Mouse (Mus musculus) forebrain, embryonic 11.5 days (tissue): ENCODE results near the gene Rpl18. TPM values are rescaled to one million over a fixed set of nuclear protein-coding genes. Genes with fewer than 3 reads are reported as not detected.
A peak's percentile ranks its signal among the peaks of the same experiment; 100 is the strongest.

ENCODE experiments used
- ATAC-seq: fragments of 200-750 bp; cut with Nextera tagmentation; replicated peaks from 2 replicates; pipeline ENCODE4 v1.8.0; 2017; ENCODE audit warnings: moderate TSS enrichment; ENCODE audit not compliant: low FRiP score
- DNase-seq: peaks from one replicate; pipeline ENCODE4 v3.0.0-alpha.2; 2017; ENCODE audit warnings: low spot score
- H3K27ac ChIP-seq: fragments of 300-500 bp; sonication (generic); 2 replicates; pipeline ENCODE4 v1.5.1; 2014; ENCODE audit warnings: low read depth, low read length
- H3K27me3 ChIP-seq: fragments of 300-500 bp; sonication (generic); 2 replicates; pipeline ENCODE4 v1.6.1; 2014; ENCODE audit warnings: mild to moderate bottlenecking, low read length, mixed read lengths; ENCODE audit not compliant: control insufficient read depth, insufficient read depth
- H3K36me3 ChIP-seq: fragments of 300-500 bp; sonication (generic); 2 replicates; pipeline ENCODE4 v1.6.1; 2014; ENCODE audit warnings: mild to moderate bottlenecking, low read length, moderate library complexity, mixed read lengths; ENCODE audit not compliant: control insufficient read depth, insufficient read depth
- H3K4me1 ChIP-seq: fragments of 300-500 bp; sonication (generic); replicated peaks from 2 replicates; pipeline ENCODE4 v1.6.1; 2014; ENCODE audit warnings: low read length, mixed read lengths; ENCODE audit not compliant: control insufficient read depth, insufficient read depth
- H3K4me2 ChIP-seq: fragments of 300-500 bp; sonication (generic); 2 replicates; pipeline ENCODE4 v1.6.1; 2014; ENCODE audit warnings: low read depth, mild to moderate bottlenecking, low read length, moderate library complexity, mixed read lengths; ENCODE audit not compliant: severe bottlenecking
- H3K4me3 ChIP-seq: fragments of 300-500 bp; sonication (generic); 2 replicates; pipeline ENCODE4 v1.5.1; 2014; ENCODE audit warnings: low read depth, low read length
- H3K9ac ChIP-seq: fragments of 300-500 bp; sonication (generic); 2 replicates; pipeline ENCODE4 v1.6.1; 2014; ENCODE audit warnings: low read length
- H3K9me3 ChIP-seq: fragments of 300-500 bp; sonication (generic); 2 replicates; pipeline ENCODE4 v1.6.1; 2016; ENCODE audit warnings: low read length, mixed read lengths; ENCODE audit not compliant: control insufficient read depth
- WGBS: fragments of 180-500 bp; shearing (Covaris S2); extraction: QIAGEN DNeasy Blood & Tissue Kit; methylation state at CpG from one replicate; pipeline ENCODE4 v1.1.7; 2014; 5-methylcytosine and 5-hydroxymethylcytosine counted together
- polyA plus RNA-seq: library from polyadenylated mRNA; unstranded; fragments of >200 nt; fragmentation: Nextera tagmentation; extraction: Ambion mirVana; gene quantifications from 2 replicates; pipeline ENCODE4 v1.2.1, GENCODE M21; 2014

Gene Rpl18
- polyA plus RNA-seq, 1 experiment from 2014 or later = 936 TPM

GRCm38 (mm10) chr7:45709036-45709435, 6.2 kb upstream of the Rpl18 start:
- H3K36me3 ChIP-seq = peaks cover 18% of the 10 kb centered on the region; the same call in 1 of the 2 replicates
- no peaks in the 10 kb centered on the region for H3K27me3 ChIP-seq
- no peak for DNase-seq
- WGBS = 49% methylated on average over 6 of the region's 6 CpGs
- no peak overlapping the region for H3K4me3 ChIP-seq
- H3K9ac ChIP-seq = no peak overlapping the region
- no peak overlapping the region for H3K27ac ChIP-seq
- H3K4me2 ChIP-seq = no peak overlapping the region
- H3K9me3 ChIP-seq = no peaks in the 10 kb centered on the region
- ATAC-seq = no peak
- H3K4me1 ChIP-seq = peaks cover 24% of the 10 kb centered on the region

- no peak overlapping the region for H3K9ac ChIP-seq
- WGBS = 73% methylated on average over 14 of the region's 14 CpGs
- no peaks in the 10 kb centered on the region for H3K9me3 ChIP-seq
- H3K4me2 ChIP-seq = no peak overlapping the region
- no peak overlapping the region for H3K4me3 ChIP-seq
- ATAC-seq (no peak), DNase-seq (no peak)
- peaks cover 18% of the 10 kb centered on the region; the same call in 1 of the 2 replicates for H3K36me3 ChIP-seq
- no peaks in the 10 kb centered on the region for H3K27me3 ChIP-seq
- H3K4me1 ChIP-seq = peaks cover 28% of the 10 kb centered on the region
- H3K27ac ChIP-seq = no peak overlapping the region
Measured at GRCm38 (mm10) chr7:45709677-45710355, 5.4 kb upstream of the Rpl18 start.

GRCm38 (mm10) chr7:45710477-45711191, 4.6 kb upstream of the Rpl18 start:
- Histone ChIP-seq H3K27me3 (no peaks in the 10 kb centered on the region), H3K4me3 (no peak overlapping the region), H3K9me3 (no peaks in the 10 kb centered on the region), H3K4me1 (peaks cover 29% of the 10 kb centered on the region), H3K36me3 (peaks cover 18% of the 10 kb centered on the region; the same call in 1 of the 2 replicates), H3K27ac (no peak overlapping the region), H3K4me2 (no peak overlapping the region), H3K9ac (no peak overlapping the region)
- DNase-seq = no peak
- 94% methylated on average over 20 of the region's 20 CpGs for WGBS
- ATAC-seq = no peak

- no peak overlapping the region for H3K27ac ChIP-seq
- H3K27me3 ChIP-seq = no peaks in the 10 kb centered on the region
- H3K9me3 ChIP-seq = no peaks in the 10 kb centered on the region
- H3K4me2 ChIP-seq = no peak overlapping the region
- DNase-seq (no peak), ATAC-seq (no peak)
- peaks cover 18% of the 10 kb centered on the region; the same call in 1 of the 2 replicates for H3K36me3 ChIP-seq
- H3K9ac ChIP-seq = no peak overlapping the region
- WGBS = 93% methylated on average over 24 of the region's 24 CpGs
- H3K4me3 ChIP-seq = no peak overlapping the region
- H3K4me1 ChIP-seq = peaks cover 28% of the 10 kb centered on the region
Measured at GRCm38 (mm10) chr7:45711316-45712021, 3.8 kb upstream of the Rpl18 start.

GRCm38 (mm10) chr7:45712022-45712757, 3.1 kb upstream of the Rpl18 start:
- ATAC-seq (no peak), DNase-seq (no peak)
- no peaks in the 10 kb centered on the region for H3K9me3 ChIP-seq
- H3K4me1 ChIP-seq = peaks cover 32% of the 10 kb centered on the region
- H3K27ac ChIP-seq = no peak overlapping the region
- H3K9ac ChIP-seq = no peak overlapping the region
- no peaks in the 10 kb centered on the region for H3K27me3 ChIP-seq
- H3K4me3 ChIP-seq = no peak overlapping the region
- no peak overlapping the region for H3K4me2 ChIP-seq
- WGBS = 90% methylated on average over 21 of the region's 21 CpGs
- H3K36me3 ChIP-seq = peaks cover 18% of the 10 kb centered on the region; the same call in 1 of the 2 replicates

GRCm38 (mm10) chr7:45713396-45713795, 1.9 kb upstream of the Rpl18 start:
- Histone ChIP-seq H3K4me2 (no peak overlapping the region), H3K9ac (no peak overlapping the region), H3K4me3 (no peak overlapping the region), H3K27me3 (no peaks in the 10 kb centered on the region), H3K4me1 (peaks cover 22% of the 10 kb centered on the region), H3K9me3 (no peaks in the 10 kb centered on the region), H3K36me3 (peaks cover 18% of the 10 kb centered on the region; the same call in 1 of the 2 replicates), H3K27ac (no peak overlapping the region)
- no peak for ATAC-seq
- 95% methylated on average over 16 of the region's 16 CpGs for WGBS
- no peak for DNase-seq

- H3K4me3 ChIP-seq = peak overlapping the region; percentile 60
- H3K27ac ChIP-seq = no peak overlapping the region
- no peak for DNase-seq
- H3K36me3 ChIP-seq = peaks cover 18% of the 10 kb centered on the region; the same call in 1 of the 2 replicates
- H3K9ac ChIP-seq = no peak overlapping the region; the same call in 1 of the 2 replicates
- no peaks in the 10 kb centered on the region for H3K9me3 ChIP-seq
- ATAC-seq = no peak
- no peaks in the 10 kb centered on the region for H3K27me3 ChIP-seq
- 78% methylated on average over 6 of the region's 6 CpGs for WGBS
- peaks cover 24% of the 10 kb centered on the region for H3K4me1 ChIP-seq
- H3K4me2 ChIP-seq = peak overlapping the region; percentile 85; the same call in 1 of the 2 replicates
Measured at GRCm38 (mm10) chr7:45713881-45714520, 1.3 kb upstream of the Rpl18 start.
